Mouse (Mus musculus): ENCODE data around the gene Map4k2.

The Map4k2 gene

DNA sequence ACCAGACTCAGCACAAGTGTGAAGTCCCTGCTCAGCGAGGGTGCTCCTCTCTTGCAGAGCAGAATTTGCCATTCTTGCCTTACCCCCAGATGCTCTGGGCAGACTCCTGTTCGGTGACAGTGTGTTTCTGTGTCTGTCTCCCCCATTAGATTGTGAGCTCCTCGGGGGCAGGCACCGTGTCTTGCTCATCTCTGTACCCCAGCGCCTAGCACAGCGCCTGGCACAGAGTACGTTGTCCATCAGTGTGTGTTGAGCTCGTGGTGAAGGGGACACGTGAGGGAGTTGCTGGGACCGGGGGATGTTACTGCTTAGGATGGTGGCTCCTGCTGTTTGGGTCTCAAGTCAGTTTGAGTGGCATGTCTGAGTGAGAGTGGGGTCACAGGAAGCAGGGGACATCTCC lies 62.9 kb downstream of the Map4k2 start:
- DNase-seq, result no peak

All from thymus, adult 18-20 months (tissue).